Mouse (Mus musculus) adrenal gland, postnatal 14 days (tissue): ENCODE results near the gene Reln. TPM values are rescaled to one million over a fixed set of nuclear protein-coding genes. Genes with fewer than 3 reads are reported as not detected.
A peak's percentile ranks its signal among the peaks of the same experiment; 100 is the strongest.

ENCODE experiments used
- DNase-seq: peaks from one replicate; pipeline ENCODE4 v3.0.0; 2021; ENCODE audit warnings: mixed read lengths
- total RNA-seq: library from RNA; stranded (reverse); gene quantifications from 2 replicates; pipeline ENCODE4 v1.2.3, GENCODE M21; 2021

Gene Reln
- total RNA-seq, 1 experiment from 2014 or later: 15.8 TPM

DNA sequence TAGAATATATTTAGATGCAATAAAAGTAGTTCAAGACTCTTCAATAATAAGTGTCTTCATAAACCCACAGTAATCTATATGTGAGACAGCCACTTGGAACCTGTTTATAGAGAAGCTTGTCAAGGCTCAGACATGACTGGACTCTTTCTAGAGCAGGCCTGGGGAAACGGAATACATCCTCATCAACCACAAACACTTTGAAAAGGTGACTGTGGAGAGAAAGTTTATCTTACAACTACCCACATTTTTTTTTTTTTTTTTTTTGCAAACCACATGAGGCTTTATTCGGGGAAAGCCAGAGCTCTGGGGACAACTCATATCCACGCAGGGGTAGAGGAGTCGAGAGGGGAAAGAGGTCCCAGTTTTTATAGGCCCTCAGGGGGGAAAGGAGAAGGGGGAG lies 36.6 kb downstream of the Reln start:
- no peak for DNase-seq

DNA sequence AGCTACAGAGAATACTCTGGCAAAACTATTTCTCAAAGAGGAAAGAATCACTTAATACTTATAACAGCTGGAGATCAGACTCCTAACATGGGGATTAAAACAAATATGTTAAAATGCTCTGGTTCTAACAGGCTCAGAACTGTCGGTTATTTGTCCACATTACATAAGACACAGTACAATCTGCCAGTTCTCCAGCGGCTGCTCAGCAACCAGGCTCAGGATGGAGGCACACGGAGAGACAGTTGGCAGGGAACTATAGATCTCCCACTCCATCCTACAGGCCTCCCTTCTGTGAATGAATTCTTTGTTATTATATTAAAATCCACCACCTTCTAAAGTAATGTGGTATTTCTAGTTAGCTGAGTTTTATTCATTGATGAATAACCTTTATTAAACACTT lies 37.4 kb downstream of the Reln start:
- no peak for DNase-seq

DNA sequence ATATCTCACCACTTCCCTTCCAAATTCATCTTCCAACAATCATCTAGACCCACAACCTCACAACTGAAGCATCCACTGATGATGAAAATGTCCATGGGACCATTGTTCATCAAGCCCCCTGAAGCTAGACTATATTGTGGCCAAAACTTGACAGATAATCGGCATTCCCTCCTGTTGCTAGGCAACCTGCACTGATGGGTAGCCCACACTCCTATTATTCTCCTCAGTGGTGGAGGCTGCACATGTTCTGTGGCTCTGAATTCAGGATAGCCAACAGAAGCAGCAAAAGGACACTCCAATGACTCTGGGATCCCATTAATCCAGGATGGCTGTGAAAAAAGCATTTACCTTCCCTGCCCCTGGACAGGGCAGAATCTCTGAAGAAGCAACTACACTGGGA lies 40.8 kb downstream of the Reln start:
- no peak for DNase-seq

DNA sequence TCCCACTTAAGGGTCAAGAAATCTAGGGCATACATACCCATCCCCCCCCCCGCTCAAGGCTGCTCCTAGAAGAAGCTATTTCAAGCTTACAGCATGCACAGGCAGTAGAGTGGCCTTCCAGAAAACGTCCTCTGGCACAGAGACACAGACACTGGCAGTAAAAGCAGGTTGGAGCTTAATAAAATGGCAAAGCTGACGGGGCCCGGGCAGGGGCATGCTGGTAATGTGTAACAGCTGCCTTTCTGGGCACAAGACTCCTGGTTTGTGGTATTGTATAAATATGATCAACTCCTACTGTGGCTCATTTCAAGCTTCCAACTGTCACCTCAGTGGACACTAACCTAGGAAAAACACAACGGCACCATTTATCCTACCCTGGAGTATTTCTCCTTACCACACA lies 42.2 kb downstream of the Reln start:
- DNase-seq: no peak

DNA sequence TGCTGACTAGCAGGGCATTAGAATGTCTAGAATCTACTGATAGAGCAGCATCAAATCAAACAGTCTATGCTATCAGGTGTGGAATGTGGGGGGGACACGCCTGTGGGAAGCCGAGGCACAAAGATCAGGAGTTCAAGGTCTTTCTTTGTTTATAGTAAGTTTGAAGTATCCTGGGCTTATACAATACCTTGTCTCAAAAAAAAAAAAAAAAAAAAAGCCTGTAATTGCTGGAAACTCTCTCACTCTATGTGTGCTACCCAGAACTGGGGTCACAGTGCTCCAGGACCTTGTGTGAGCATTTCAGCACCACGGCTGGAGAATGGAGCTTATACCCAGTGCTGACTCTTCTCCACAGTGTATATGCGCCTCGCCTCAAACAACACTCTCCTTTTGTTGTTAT lies 43.7 kb downstream of the Reln start:
- DNase-seq: no peak

DNA sequence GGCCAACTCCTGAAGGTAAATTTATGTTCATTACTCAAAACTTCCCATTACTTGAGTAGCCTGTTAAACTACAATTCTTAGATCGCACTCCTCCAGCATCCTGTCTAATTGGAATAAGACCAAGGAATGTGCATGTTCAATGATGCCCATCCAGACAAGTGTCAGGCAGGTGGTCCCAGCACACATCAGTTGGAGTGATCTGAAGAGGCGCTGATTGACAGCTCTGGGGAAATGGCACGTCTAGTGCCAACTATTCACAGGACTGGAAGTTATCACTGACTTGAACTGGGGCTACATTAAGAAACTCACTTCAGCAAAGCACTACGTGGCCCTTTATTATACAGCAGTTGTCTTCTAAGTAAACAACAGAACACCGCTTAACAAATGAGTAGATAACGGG lies 44.5 kb downstream of the Reln start:
- DNase-seq: no peak

DNA sequence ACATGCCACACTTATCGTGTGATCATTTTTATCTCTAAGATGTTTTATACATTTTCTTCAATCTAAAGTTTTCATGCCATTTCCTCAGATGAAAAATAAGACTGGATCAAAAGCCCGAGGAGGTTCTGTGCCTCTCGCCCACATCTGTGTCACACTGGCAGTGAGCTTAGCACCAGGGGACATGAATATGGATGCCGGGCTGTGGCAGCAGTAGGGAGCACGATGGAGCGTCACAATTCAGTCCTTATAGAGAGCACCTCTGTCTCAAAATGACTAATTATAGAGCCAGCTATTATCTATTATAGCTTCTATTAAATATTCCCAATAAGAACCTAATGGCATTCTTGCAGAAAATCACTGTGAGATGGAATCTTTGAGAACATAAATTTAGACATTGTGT lies 49.3 kb downstream of the Reln start:
- DNase-seq: no peak

DNA sequence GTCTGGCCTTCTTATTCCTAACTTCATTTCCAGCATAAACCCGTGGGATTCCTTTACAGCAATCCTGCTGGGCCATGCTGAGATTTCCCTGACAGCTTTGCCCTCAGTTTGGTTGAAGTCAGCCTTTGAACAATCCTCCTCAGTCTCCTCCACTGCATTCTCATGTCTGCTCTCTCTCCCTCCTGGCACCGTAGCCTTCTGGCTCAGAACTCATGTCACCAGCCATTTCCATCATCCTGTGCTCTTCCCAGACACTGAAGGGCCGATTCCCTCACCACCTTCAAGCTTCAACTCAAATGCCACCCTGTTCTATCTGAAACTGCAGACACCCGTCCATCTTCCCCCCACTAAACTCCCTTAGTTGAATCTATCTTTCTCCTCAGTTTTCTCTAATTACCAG lies 53.1 kb downstream of the Reln start:
- DNase-seq: no peak

DNA sequence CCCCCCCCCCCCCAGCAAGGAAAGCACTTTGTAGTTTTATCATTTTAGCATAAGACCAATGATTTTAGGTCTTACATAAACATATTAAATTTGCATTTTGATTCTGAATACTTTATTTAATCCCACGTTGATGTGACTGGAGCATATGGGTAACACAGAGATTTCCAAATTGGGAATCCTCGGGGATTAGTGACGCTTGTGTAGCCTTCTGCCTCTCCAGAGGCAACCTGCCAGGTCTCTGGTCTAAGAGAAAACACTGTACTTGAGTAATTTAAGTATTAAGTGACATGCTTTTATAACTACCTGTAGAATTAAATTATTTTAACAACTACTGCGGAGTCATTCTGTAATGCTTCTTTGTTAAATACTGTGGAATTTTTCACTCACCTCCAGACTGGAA lies 59.1 kb downstream of the Reln start:
- DNase-seq: no peak

DNA sequence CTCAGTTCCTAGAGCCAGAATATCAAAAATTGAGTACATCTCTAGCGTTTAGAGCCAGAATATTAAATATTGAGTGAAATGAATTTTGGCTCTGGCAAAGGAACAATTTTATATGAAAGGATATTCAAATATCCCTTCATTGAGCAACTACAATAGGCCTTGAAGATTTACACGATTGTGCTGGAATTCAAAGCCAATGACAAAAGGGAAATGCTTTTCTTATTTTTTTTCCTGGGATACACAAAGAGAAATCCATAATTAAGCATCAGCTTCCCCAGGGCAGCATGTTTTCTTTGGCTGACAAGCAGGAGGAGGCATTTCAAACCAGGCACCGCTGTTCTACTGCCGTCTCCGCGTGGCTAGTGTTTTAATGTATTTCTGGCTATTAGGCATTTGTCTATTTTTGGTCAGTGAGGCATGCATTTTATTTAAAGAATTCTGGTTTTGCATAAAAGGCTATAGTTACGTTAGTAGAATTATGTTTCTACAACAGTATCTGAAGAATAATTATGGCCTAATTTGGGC lies 62.3 kb downstream of the Reln start:
- no peak for DNase-seq

DNA sequence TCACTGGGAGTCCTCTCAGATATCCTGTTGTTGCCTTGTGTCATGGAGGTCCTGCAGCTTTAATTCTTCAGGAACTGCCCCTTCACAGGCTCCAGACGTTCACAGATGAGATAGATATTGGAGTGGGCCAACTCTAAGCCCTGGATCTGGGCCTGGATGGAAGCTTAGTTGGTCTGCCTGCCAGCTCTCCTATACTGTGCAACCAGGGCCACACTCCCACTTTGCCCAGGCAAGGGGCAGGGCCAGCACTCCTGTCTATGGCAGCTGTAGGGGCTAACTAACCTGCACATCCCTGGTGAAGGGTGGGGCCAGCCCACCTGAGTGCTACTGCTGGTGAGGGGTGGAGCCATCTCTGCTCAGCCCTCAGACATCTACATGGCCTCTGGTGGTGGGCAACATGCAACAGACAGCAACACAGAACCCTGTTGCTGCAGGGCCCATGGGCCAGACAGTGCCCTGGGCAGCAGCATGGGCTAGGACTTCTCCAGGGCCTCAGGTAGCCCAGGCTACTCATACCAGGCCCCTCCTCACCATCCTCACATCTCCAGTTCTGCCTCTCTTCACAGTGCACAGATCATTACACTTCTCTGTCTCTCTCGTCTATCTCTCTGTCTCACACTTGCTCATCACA lies 63.9 kb downstream of the Reln start:
- DNase-seq: no peak

DNA sequence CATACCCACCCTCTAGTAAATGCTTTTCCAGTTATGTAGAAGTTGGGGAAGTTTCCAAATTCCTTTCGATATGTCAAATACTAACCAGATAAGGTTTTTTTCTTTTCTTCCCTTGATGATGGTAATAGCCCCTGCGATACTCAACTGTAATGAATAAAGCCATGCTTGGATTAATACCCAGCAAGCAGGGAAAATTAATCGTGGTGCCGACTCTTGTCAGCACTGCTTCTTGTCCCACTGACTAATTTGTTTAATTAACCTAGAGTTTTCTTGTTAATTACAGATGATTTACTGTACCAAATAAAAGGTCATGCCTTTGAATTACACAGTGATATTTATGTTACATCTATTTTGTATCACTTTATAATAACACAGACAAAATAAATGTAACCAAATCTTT lies 65.3 kb downstream of the Reln start:
- no peak for DNase-seq

DNA sequence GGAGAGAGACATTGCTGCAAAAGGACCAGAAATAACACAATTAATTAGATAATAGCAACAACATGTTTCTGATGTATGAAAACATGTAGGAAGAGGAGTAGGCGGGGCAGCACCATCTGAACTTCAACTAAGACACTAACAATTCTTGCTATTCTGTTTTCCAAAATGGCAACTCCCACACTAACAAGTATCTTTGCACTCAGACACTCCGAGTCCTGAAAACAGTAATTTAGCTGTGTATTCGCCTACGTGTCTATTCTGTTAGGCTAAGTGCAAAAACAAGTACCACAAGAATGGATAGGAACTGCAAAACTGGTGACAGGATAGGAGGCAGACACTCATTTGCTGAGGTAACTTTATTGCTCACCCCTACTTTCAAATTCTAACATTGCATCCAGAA lies 70.4 kb downstream of the Reln start:
- DNase-seq: no peak

DNA sequence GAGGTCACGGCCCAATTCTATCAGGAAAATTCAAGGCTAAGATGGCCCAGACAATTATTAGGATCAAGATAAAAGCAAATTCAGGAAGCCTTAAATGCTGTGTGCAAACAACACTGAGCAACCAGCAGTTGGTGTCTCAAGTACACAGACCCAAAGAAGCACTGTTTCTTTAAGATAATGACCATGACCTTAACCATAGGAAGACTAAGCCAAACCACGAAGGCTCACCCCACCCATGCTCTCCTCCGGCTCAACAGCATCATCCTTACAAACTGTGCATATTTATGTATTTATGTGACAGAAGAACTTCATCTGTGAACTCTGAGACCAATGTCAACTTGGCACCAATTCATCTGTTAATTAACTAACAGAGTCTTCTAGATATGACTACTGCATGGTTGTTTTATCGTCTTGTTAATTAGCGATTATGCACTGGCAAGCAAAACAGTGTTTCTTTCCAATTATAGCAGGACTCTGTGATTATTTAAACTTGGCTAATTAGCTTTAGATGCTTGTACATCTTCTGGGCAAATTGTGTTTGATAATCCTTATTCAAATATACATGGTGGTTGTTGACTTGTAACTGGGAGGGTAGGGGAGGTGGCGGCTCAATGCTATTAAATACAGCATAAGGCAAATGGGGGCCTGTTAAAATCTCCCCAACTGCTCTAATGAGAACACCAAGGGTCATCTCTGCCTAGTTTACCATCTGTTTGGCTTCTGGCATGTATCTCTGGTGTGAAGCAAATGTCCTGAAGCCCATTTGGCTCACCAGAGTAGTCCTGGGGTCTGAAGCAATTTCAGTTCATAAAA lies 77.8 kb downstream of the Reln start:
- DNase-seq: no peak

DNA sequence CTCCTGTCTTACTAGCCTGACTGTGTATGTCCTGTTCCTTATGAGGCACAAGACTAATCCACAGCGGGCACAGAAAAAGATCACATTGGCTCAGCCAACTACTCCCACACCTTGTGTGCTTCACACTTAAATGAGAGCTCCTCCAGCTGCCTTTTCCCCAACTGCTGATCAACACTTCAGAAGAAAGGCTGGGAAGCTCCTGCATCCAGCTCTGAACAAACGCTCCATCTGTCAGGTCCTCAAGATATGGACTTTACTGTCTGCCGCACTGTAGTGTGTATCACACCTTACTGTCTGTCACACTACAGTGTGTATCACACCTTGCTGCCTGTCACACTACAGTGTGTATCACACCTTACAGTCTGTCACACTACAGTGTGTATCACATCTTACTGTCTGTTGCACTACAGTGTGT lies 82.1 kb downstream of the Reln start:
- DNase-seq: no peak

DNA sequence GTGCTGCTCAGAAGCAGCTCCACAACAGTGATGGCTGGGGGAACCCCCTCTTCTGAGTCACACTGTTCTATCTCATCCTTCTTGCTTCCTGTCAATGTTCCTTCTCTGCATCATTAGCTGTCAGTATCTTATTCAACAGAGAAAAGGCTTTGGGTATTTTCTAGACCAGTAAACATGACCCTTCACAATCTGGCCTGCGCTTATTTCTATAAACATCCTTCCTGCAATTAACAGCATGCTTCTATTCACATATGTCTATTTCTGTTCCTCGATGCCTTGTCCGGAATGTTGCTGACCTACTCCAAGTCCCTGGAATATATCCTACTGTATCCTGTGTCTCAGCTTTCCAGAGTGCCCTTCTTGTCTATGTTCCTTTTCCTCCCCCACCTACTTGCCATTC lies 89.2 kb downstream of the Reln start:
- DNase-seq: no peak

DNA sequence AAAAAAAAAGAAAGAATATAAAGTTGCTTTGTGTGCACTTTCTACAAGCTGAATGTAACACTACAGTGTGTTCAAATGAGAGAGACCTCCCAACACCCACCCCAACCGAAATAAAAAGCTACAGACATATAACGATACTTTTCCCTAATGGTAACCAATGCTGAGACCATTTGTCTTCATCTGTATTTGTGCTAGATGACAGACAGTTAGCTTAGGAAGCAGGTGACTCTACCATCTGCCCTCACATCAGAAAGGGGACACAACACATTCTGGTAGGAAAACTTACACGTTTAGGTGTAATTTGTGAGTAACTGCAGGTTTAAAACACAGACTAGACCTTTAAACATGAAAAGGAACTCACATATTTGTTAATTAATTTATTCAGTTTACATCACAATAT lies 90.6 kb downstream of the Reln start:
- DNase-seq: no peak

DNA sequence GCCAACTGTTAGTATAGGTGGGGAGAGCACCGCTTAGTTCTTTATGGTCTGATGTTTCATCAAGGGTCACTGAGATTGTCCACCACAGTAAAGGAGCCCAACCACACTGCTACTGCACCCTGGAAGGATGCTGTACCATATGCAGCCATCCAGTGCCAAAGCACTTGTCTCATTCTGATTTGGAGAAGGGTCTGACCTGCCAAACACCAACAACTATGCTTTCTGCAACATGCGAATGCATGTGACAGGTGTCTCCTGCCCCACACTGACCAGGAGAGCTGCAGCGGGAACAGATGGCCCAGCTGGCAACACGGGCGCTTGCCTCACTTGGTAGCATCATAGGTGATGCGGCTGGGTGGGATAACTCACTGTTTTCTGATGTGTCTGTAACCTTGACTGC lies 91.2 kb downstream of the Reln start:
- DNase-seq: no peak

DNA sequence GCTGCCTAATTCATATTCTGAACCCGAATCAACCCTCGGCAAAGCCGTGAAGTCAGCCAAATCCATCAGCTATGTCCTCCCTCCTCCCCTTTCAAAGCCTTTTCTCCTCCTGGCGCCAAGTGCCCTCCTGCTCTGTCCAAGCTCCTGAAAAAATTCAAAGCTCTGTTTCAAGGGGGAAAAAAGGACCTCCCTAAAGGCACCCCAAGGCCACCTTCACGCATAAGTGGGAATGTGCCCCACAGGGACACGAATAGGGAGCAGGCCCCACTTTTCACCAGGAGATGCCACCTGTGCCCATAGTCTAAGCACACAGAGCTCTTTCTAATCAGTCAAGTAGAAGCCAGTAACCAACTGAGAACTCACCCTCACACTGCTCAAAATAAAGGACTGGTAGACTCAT lies 96.7 kb downstream of the Reln start:
- DNase-seq: no peak

DNA sequence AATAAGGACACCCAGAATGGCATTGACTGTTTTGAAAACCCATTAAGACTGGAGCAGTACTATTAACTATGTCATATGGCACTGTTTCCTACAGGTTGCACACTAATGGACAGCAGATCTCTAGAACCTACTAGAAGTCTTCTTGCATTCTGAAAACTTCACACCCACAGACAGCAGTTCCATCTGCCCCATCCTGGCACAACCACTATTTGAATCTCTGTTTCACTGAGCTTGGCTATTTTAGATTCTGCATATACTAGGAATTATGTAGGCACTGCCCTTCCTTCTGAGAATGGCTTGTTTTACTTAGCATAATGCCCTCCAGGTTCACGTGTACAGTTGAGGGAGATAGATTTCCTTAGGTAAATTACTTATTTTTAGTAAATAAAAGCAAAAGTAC lies 99.4 kb downstream of the Reln start:
- no peak for DNase-seq

DNA sequence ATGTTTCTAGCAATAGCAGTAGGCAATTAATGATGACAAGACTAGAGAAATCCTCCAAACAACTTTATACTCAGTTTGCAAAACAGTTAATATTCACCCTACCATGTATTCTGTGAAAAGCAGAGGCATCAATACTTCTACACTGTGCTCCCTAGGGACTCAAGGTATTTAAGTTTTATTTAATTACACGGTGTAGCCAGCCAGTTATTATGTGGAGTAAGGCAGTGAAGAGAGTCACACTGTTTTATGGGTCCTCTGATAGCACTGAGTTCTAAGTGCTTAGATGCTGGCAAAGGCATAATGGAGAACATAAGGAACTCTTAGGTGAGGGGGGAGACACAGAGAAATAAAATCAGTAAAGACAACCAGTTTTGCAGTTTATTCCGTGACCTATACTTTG lies 101.0 kb downstream of the Reln start:
- no peak for DNase-seq

DNA sequence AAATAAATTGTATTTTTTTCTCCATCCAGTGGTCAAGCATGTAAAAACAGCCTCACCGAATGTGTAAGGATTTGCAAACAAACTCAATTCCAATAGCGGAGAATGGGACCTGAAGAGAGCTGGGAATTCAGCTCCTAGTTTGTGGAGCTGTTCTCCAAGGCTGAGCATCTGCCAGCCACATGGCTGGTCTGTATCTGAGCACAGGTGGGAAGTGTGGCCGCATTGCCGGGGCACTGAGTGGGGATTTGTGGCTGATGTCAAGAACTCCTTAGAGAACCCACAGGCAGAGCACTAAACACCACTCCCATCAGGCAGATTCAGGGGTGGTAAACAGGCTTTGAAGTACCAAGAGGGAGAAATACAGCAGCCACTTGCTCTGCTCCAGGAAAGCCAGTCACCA lies 102.9 kb downstream of the Reln start:
- DNase-seq: no peak

DNA sequence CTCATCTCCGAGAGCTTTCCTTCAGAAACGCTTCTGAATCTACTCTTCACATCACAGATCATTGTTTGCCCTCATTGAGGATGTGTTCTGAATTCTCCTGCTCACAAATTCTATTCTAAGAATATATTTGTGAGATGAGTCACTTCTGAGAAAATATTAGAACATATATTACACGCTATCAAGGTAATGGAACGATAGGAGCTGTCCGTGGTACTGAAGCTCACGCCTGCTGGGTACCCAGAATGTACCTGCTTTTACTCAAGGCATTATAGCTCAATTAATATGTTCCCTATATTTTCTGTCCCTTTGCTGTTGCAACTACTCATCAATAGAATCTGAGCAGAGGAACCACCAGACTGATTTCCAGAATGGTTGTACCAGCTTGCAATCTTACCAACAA lies 107.7 kb downstream of the Reln start:
- peak; percentile 56 for DNase-seq

DNA sequence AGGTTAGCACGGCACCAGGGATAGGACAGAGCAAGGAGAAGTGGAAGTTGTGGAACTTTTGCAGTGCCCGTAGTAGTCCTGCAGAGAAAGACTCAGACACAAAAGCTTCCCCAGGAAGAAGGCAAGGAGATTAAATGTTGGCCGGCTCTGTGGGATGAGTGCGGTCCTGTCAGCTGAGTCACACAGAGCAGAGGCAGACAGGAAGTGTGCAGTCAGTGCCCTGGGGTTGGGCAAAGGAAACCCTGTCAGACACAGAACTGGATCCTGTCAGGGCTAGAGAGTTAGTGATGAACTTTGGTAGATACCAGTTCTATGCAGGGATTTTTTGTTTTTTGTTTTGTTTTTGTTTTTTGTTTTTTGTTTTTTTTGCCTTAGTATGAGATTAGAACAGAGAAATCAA lies 120.0 kb downstream of the Reln start:
- DNase-seq: no peak
